Mouse (Mus musculus): ENCODE data around the gene Aim2. TPM values are rescaled to one million over a fixed set of nuclear protein-coding genes. Genes with fewer than 3 reads are reported as not detected.
"Not testable (repeated sequence)": the region's sequence is repeated elsewhere in the genome, so short reads cannot be mapped to it uniquely, and the experiment has no call there.

Gene Aim2
- polyA plus RNA-seq, 1 experiment from 2014 or later, result 3.5 TPM

GRCm38 (mm10) chr1:173490812-173491480, 140.3 kb downstream of the Aim2 start, which contains the start of gene Ifi206:
Gene Ifi206, minus strand, starts transcription at chr1:173491041.
- WGBS, result 74% methylated on average over 3 of the region's 3 CpGs
- H3K27me3 ChIP-seq (ENCODE audit: control insufficient read depth, insufficient read depth, low read length); H3K4me3 ChIP-seq (ENCODE audit: low read depth, low read length); H3K36me3 ChIP-seq (ENCODE audit: control insufficient read depth, insufficient read depth, low read length); H3K9me3 ChIP-seq (ENCODE audit: control insufficient read depth, low read length); DNase-seq (ENCODE audit: low spot score); H3K4me1 ChIP-seq (ENCODE audit: control insufficient read depth, insufficient read depth, low read length); H3K9ac ChIP-seq (ENCODE audit: low read length); H3K4me2 ChIP-seq (ENCODE audit: low read depth); ATAC-seq (ENCODE audit: insufficient read depth, low FRiP score, low TSS enrichment); H3K27ac ChIP-seq (ENCODE audit: low read depth, low read length): not testable (repeated sequence)

- H3K4me2 ChIP-seq (ENCODE audit: low read depth); H3K4me3 ChIP-seq (ENCODE audit: low read depth, low read length); H3K9me3 ChIP-seq (ENCODE audit: control insufficient read depth, low read length); DNase-seq (ENCODE audit: low spot score); H3K36me3 ChIP-seq (ENCODE audit: control insufficient read depth, insufficient read depth, low read length); H3K9ac ChIP-seq (ENCODE audit: low read length); H3K27me3 ChIP-seq (ENCODE audit: control insufficient read depth, insufficient read depth, low read length); ATAC-seq (ENCODE audit: insufficient read depth, low FRiP score, low TSS enrichment); H3K4me1 ChIP-seq (ENCODE audit: control insufficient read depth, insufficient read depth, low read length); H3K27ac ChIP-seq (ENCODE audit: low read depth, low read length): not testable (repeated sequence)
Observed at GRCm38 (mm10) chr1:173491483-173491882, 140.8 kb downstream of the Aim2 start.

DNA sequence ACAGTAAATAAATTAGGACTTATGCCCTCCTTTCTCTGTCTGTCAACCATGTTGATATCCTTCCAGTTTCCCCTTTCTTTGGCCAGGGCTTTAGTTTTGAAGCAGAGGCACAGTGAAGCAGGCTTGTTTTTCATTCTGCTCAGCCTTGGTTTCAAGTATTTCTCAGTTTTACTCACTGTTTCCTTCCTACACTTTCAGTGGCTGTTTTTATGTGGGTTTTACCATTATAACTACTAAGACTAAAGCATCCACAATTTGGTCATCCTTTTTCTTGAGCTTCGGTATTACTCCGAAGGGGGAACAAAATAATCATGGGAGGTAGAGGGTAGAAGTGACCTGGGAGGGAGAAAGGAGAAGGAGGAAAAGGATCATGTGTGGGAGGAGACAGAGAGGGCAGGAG, 159.9 kb downstream of the Aim2 start:
- H3K36me3 ChIP-seq (ENCODE audit: control insufficient read depth, insufficient read depth, low read length); H3K27me3 ChIP-seq (ENCODE audit: control insufficient read depth, insufficient read depth, low read length); ATAC-seq (ENCODE audit: insufficient read depth, low FRiP score, low TSS enrichment); H3K4me3 ChIP-seq (ENCODE audit: low read depth, low read length); H3K4me2 ChIP-seq (ENCODE audit: low read depth); DNase-seq (ENCODE audit: low spot score); H3K27ac ChIP-seq (ENCODE audit: low read depth, low read length); H3K9me3 ChIP-seq (ENCODE audit: control insufficient read depth, low read length); H3K9ac ChIP-seq (ENCODE audit: low read length); H3K4me1 ChIP-seq (ENCODE audit: control insufficient read depth, insufficient read depth, low read length): not testable (repeated sequence)
- WGBS, result 92% methylated on average over 2 of the region's 2 CpGs

Other genes starting within 250 kb of the Aim2 start
- gene Olfr1408, start 213.5 kb upstream of the Aim2 start, polyA plus RNA-seq (2014; fragmentation: Nextera tagmentation; extraction: Ambion mirVana), result not detected in 2 replicates
- gene Olfr1406, start 160.2 kb upstream of the Aim2 start, polyA plus RNA-seq (2014; fragmentation: Nextera tagmentation; extraction: Ambion mirVana), result not detected in 2 replicates
- not detected in 2 replicates for gene Olfr218, start 153.1 kb upstream of the Aim2 start, polyA plus RNA-seq (2014; fragmentation: Nextera tagmentation; extraction: Ambion mirVana)
- not detected in 2 replicates for gene Olfr1404, start 138.5 kb upstream of the Aim2 start, polyA plus RNA-seq (2014; fragmentation: Nextera tagmentation; extraction: Ambion mirVana)
- gene Fcer1a, start 123.7 kb upstream of the Aim2 start, polyA plus RNA-seq (2014; fragmentation: Nextera tagmentation; extraction: Ambion mirVana), result not detected in 2 replicates
- not detected in 2 replicates for gene Olfr418, start 84.9 kb upstream of the Aim2 start, polyA plus RNA-seq (2014; fragmentation: Nextera tagmentation; extraction: Ambion mirVana)
- not detected in 2 replicates for gene Mptx2, start 73.1 kb upstream of the Aim2 start, polyA plus RNA-seq (2014; fragmentation: Nextera tagmentation; extraction: Ambion mirVana)
- gene Ackr1, start 17.1 kb upstream of the Aim2 start, polyA plus RNA-seq (2014; fragmentation: Nextera tagmentation; extraction: Ambion mirVana), result 6.1 and 7.4 TPM in 2 replicates
- 40.1 and 42.4 TPM in 2 replicates for gene Cadm3, start 16.8 kb downstream of the Aim2 start, polyA plus RNA-seq (2014; fragmentation: Nextera tagmentation; extraction: Ambion mirVana)
- gene Ifi206, start 140.2 kb downstream of the Aim2 start, polyA plus RNA-seq (2014; fragmentation: Nextera tagmentation; extraction: Ambion mirVana), result not detected in 2 replicates
- not detected in 2 replicates for gene Ifi214, start 185.1 kb downstream of the Aim2 start, polyA plus RNA-seq (2014; fragmentation: Nextera tagmentation; extraction: Ambion mirVana)
- gene Ifi213, start 248.4 kb downstream of the Aim2 start, polyA plus RNA-seq (2014; fragmentation: Nextera tagmentation; extraction: Ambion mirVana), result not detected in 2 replicates